9 mouse cellular contexts compared by ENCODE assay signal in genomic region chr12:76130281-76130680, GRCm38 (mm10). TPM values are rescaled to one million over a fixed set of nuclear protein-coding genes. Genes with fewer than 3 reads are reported as not detected.
DNase-seq lines count a peak whose midpoint lies in the region; ATAC-seq and TF ChIP-seq lines count a peak whose summit lies in the region.
"Had no signal": no experiment of that assay in that cellular context is flagged by ENCODE, and none has a peak within 500 bp of the region (broad histone marks: within the 10 kb centered on the region; RNA-seq: fewer than 3 reads in every experiment).

No protein-coding gene starts in this region.

- no peaks in the 10 kb centered on the region for H3K36me3 ChIP-seq in liver, postnatal 0 days (replicated peaks; ENCODE audit: insufficient read depth, low read length)
- H3K36me3 ChIP-seq: hindbrain, embryonic 15.5 days had no signal

- ATAC-seq in liver, postnatal 0 days: no peak

- H3K27ac ChIP-seq in liver, postnatal 0 days (ENCODE audit: low read depth): no peak overlapping the region
- H3K27ac ChIP-seq: hindbrain, embryonic 15.5 days had no signal

- no peak overlapping the region for H3K4me2 ChIP-seq in liver, postnatal 0 days (ENCODE audit: low read depth, low read length)
- H3K4me2 ChIP-seq: hindbrain, embryonic 15.5 days had no signal

- H3K9ac ChIP-seq in liver, postnatal 0 days (replicated peaks): no peak overlapping the region
- H3K9ac ChIP-seq: hindbrain, embryonic 15.5 days had no signal

- no peaks in the 10 kb centered on the region for H3K4me1 ChIP-seq in lung, adult 2 months (ENCODE audit: control insufficient read depth, insufficient read depth, low read length)
- no peaks in the 10 kb centered on the region for H3K4me1 ChIP-seq in liver, postnatal 0 days (ENCODE audit: insufficient read depth)
- H3K4me1 ChIP-seq: hindbrain, embryonic 15.5 days had no signal

- 37% methylated on average over 4 of the region's 4 CpGs for WGBS in lung, adult 2 months
- WGBS in liver, postnatal 0 days (ENCODE audit: insufficient replicate concordance): 21% methylated on average over 4 of the region's 4 CpGs

- peak; percentile 14 for DNase-seq in adrenal gland, postnatal 25 days
- DNase-seq in adrenal gland, adult 18-20 months (ENCODE audit: low spot score in 2 of 2): no peak
- DNase-seq in lung, adult 2 months: peak; percentile 25
- DNase-seq in lung, adult 18-20 months: no peak
- DNase-seq in cerebellum, adult 8-10 months: peak; percentile 67
- DNase-seq in liver, postnatal 0 days: peak; percentile 26
- peak; percentile 9 for DNase-seq in yolk sac, embryonic 10.5 days (ENCODE audit: low spot score)
- DNase-seq in left cerebral cortex, adult 11 months (ENCODE audit: low spot score): no peak

- no peaks in the 10 kb centered on the region for H3K27me3 ChIP-seq in liver, postnatal 0 days (ENCODE audit: insufficient read depth, low read length)
- H3K27me3 ChIP-seq: hindbrain, embryonic 15.5 days had no signal

- no peak for TF ChIP-seq EP300 in liver, postnatal 0 days (IDR thresholded peaks at IDR 0.05; ENCODE audit: low read depth)

- no peak overlapping the region for H3K4me3 ChIP-seq in lung, adult 2 months (replicated peaks; ENCODE audit: extremely low read depth, low read depth, low read length)
- H3K4me3 ChIP-seq in liver, postnatal 0 days (ENCODE audit: low read depth, low read length): no peak overlapping the region
- H3K4me3 ChIP-seq: hindbrain, embryonic 15.5 days had no signal

- TF ChIP-seq CTCF in lung, adult 2 months (IDR thresholded peaks at IDR 0.05; ENCODE audit: insufficient read depth, low read length): peak; percentile 79
- peak; percentile 60 for TF ChIP-seq CTCF in liver, postnatal 0 days (IDR thresholded peaks at IDR 0.05; ENCODE audit: low read depth)

- H3K9me3 ChIP-seq in liver, postnatal 0 days (ENCODE audit: low read length): no peaks in the 10 kb centered on the region
- H3K9me3 ChIP-seq: hindbrain, embryonic 15.5 days had no signal

- no peak for TF ChIP-seq POLR2A in lung, adult 2 months (IDR thresholded peaks at IDR 0.05; ENCODE audit: borderline replicate concordance, extremely low read depth, low read depth, low read length)

RNA-seq across cellular contexts. Expression of gene Esr2, which starts 46.8 kb away (rescaled TPM):
- not detected in 2 replicates for total RNA-seq in adrenal gland, postnatal 25 days (2021)
- total RNA-seq in adrenal gland, adult 18-20 months (2021): under 1 TPM in 1 of 2 experiments, not detected in 1; 0.20 TPM
- 2.6 and 2.7 TPM in 2 replicates for polyA plus RNA-seq in lung, adult 2 months (2012; rRNA removed)
- not detected in 2 replicates for polyA plus RNA-seq in liver, postnatal 0 days (2015; fragmentation: Nextera tagmentation; extraction: Ambion mirVana)

Comparison
In these comparisons a context has a peak if more than half of its experiments do, and no peak if none do; other contexts are left out.
1. DNase-seq: peak in adrenal gland, postnatal 25 days (single experiment), lung, adult 2 months (single experiment), cerebellum, adult 8-10 months (single experiment), liver, postnatal 0 days (single experiment) and yolk sac, embryonic 10.5 days (single experiment); none in adrenal gland, adult 18-20 months (0 of 2), lung, adult 18-20 months (0 of 2) and left cerebral cortex, adult 11 months (single experiment).